Mouse (Mus musculus): ENCODE measurements around the gene Sp6.

Gene Sp6

GRCm38 (mm10) chr11:97050944-97051586 is 37.9 kb downstream of the Sp6 start:
- in situ Hi-C loops (cut with MboI, MseI): no loop called here

- in situ Hi-C loops (cut with MboI, MseI): no loop called here
Observed at GRCm38 (mm10) chr11:97052219-97052646, 39.0 kb downstream of the Sp6 start.

DNA sequence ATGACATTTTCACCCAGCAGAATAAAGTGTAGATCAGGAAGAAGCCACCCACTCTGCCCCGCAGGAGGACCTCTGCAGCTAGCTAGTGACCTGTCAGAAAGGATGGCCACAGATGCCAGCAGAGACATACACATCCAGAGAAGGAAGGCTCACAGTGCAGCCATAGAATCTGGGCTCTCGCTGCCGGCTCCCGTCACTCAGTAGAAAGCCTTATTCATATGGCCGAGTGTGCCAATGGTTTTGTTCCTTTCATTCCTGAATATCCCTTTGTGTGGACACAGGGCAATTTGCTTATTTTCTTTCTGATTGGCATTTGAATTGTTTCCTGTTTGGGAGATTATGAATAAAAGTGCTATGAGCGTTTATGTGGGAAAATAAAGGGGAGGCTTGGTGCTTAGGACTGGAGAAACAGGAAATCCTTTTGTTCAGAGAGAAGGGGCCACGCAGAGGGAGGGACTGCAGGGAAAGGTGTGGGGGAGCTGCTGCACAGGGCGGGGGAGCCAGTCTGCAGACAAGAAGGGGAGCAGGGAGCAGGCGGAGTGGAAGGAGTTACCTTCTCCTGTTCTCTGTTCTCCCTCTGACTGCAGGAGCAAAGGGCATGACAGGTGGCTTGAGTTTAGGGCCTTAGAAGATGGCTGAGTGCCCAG is 50.2 kb downstream of the Sp6 start:
- in situ Hi-C loops (cut with MboI, MseI): no loop called here

DNA sequence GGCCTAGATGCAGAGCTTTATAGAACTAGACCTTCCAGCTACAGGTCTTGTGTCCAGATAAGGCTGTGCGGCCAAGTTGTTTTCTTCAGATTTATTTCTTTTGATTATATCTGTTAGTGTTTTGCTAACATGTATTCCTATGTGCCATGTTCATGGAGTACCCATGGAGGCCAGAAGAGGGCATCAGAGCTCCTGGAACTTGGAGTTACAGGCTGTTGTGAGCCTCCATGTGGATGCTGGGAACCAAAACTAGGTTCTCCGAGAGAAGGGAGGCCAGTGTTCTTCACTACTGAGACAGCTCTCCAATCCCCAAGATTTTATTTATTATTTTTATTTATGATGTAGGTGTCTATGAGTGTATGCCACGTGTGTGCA is 50.7 kb downstream of the Sp6 start:
- in situ Hi-C loops (cut with MboI, MseI): no loop called here

- in situ Hi-C loops (cut with MboI, MseI): no loop called here
Observed at GRCm38 (mm10) chr11:97065538-97066295, 52.5 kb downstream of the Sp6 start.

DNA sequence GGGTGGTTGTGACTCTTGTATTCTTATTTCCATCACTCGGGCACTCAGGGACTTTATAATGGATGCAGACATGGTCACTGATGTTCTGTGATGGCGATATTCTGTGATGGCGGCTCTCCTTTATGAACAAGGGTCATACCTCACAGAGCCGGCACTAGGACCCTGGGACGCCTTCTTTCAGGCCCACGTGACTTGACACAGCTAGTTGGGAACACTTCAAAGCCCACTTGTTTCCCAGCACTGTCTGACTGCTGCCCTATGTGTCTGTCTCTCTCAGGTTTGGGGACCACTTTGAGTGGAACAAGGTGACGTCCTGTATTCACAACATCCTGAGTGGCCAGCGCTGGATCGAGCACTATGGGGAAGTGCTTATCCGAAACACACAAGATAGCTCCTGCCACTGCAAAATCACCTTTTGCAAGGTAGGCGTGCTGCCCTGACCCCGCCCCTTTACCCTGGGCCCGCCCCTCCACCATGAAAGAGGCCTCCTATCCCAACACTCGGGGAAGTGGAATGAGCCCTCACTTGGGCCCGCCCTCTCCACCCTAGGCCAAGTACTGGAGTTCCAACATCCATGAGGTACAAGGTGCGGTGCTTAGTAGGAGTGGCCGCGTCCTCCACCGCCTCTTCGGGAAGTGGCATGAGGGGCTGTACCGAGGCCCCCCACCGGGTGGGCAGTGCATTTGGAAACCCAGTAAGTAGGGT is 53.6 kb downstream of the Sp6 start:
- in situ Hi-C loops (cut with MboI, MseI): no loop called here

DNA sequence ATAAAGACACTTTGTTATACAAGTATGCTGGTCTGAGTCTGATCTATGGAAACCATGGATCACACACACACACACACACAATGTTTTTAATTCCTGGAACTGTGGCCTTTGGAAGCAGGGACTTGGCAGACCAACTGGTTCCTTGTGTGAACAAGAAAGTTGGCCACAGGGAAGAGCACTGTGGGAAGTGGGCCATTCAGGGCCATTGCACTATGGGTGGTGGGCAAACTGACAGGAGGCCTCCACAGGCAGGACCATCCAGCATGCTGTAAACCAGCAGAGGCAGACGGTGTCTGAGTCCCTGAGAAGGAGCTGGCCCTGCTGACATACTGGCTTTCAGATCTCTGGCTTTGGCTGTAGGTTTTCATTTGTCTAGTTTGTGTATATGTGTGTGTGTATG is 56.1 kb downstream of the Sp6 start:
- in situ Hi-C loops (cut with MboI, MseI): no loop called here

DNA sequence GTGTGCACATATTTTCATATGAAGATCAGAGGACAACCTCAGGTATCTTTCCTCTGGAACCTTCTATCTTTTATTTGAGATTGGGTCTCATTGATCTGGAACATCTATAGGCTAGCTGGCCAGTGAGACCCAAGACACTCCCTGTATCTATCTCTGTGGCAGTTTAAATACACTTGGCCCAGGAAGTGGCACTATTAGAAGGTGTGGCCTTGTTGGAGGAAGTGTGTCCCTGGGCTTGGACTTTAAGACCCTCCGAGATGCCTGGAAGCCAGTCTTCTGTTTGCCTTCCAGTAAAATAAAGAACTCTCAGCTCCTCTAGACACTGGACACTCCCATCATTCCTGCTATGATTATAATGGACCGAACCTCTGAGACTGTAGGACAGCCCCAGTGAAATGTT is 56.6 kb downstream of the Sp6 start:
- in situ Hi-C loops (cut with MboI, MseI): no loop called here

- in situ Hi-C loops (cut with MboI, MseI): no loop called here
Observed at GRCm38 (mm10) chr11:97071129-97071528, 57.9 kb downstream of the Sp6 start.

- in situ Hi-C loops (cut with MboI, MseI): no loop called here
Observed at GRCm38 (mm10) chr11:97072533-97072932, 59.3 kb downstream of the Sp6 start.

DNA sequence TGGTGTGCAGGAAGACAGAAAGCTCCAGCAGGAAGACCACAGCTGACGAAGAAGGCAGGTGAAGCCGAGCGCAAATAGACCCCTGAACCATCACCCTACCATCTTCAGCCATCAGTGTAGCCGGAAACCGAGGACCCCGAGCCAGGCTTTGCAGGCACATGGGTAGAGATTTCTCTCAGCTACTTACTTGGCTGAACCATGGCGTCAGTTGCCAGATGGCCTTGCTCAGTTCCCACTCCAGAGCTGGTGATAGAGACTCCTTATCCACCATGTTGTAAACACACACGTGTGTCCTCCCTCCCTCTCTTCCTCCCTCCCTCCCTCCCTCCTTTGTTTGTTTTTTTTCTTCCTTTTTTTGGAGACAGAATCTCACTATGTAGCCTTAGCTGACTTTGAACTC is 61.0 kb downstream of the Sp6 start:
- in situ Hi-C loops (cut with MboI, MseI): no loop called here

Measured in regulatory T cell (primary cell).